25 mouse cellular contexts compared by ENCODE assay signal in the genomic region with DNA sequence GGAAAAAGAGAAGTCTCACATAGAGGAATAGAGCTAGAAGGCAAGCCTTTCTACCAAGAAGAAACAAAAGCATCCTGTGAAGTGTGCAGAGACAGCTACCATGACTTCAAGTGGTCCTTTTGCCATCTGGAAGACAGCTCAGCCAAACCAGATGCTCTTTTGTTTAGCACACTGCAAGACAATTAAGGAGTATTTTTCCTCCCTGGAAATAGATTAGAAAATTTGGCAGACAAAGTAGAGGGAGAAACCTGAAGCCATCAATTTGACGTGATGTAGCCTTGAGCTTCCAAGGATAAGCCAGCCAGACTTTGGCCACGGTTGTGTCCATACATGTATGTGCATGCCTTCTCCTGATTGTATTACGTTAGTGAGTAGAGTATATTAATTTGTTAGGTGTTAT.
"Had no signal": no experiment of that assay in that cellular context is flagged by ENCODE, and none has a peak within 500 bp of the region (broad histone marks: within the 10 kb centered on the region; RNA-seq: fewer than 3 reads in every experiment).

No protein-coding gene starts in this region.

- ATAC-seq: hindbrain, embryonic 16.5 days; intestine, embryonic 16.5 days; liver, embryonic 12.5 days had no signal

- H3K9me3 ChIP-seq: heart, embryonic 13.5 days; heart, embryonic 15.5 days; hindbrain, embryonic 13.5 days; kidney, embryonic 15.5 days; limb, embryonic 13.5 days; limb, embryonic 15.5 days; liver, embryonic 12.5 days had no signal

- H3K36me3 ChIP-seq: heart, embryonic 13.5 days; heart, embryonic 15.5 days; hindbrain, embryonic 13.5 days; kidney, embryonic 15.5 days; limb, embryonic 13.5 days; limb, embryonic 15.5 days; liver, embryonic 12.5 days had no signal

- H3K27me3 ChIP-seq: heart, embryonic 13.5 days; heart, embryonic 15.5 days; kidney, embryonic 15.5 days; limb, embryonic 13.5 days; limb, embryonic 15.5 days; liver, embryonic 12.5 days had no signal

- H3K4me3 ChIP-seq: heart, adult 2 months; heart, embryonic 13.5 days; heart, embryonic 15.5 days; hindbrain, embryonic 13.5 days; kidney, embryonic 15.5 days; limb, embryonic 13.5 days; limb, embryonic 15.5 days; liver, embryonic 12.5 days had no signal

- H3K4me2 ChIP-seq: heart, embryonic 11.5 days; heart, embryonic 13.5 days; heart, embryonic 15.5 days; hindbrain, embryonic 13.5 days; kidney, embryonic 15.5 days; limb, embryonic 13.5 days; limb, embryonic 15.5 days; liver, embryonic 12.5 days had no signal

- H3K4me1 ChIP-seq: kidney, embryonic 15.5 days; limb, embryonic 15.5 days had no signal

- H3K9ac ChIP-seq: heart, embryonic 13.5 days; heart, embryonic 15.5 days; hindbrain, embryonic 13.5 days; kidney, embryonic 15.5 days; limb, embryonic 13.5 days; limb, embryonic 15.5 days; liver, embryonic 12.5 days; liver, embryonic 14.5 days had no signal

- H3K27ac ChIP-seq: heart, adult 2 months; heart, embryonic 13.5 days; heart, embryonic 15.5 days; hindbrain, embryonic 13.5 days; kidney, embryonic 15.5 days; kidney, postnatal 0 days; limb, embryonic 13.5 days; limb, embryonic 15.5 days; liver, embryonic 12.5 days; liver, embryonic 14.5 days had no signal

- DNase-seq: gastrocnemius, postnatal 14 days; gastrocnemius, postnatal 36 days; heart, adult 11 months; heart, adult 2 months; heart, postnatal 36 days; kidney, adult 11 months; kidney, adult 2 months; kidney, adult 9 months; kidney, postnatal 14 days; kidney, postnatal 36 days; layer of hippocampus, adult 9-11 months; layer of hippocampus, postnatal 36 days; left cerebral cortex, postnatal 4 days had no signal
